Mouse (Mus musculus): Measurements from ENCODE around the gene Tdrd5.
"Not testable (repeated sequence)": the region's sequence is repeated elsewhere in the genome, so short reads cannot be mapped to it uniquely, and the experiment has no call there.

Gene Tdrd5

GRCm38 (mm10) chr1:156302911-156303749, at the start of gene Tdrd5:
Gene Tdrd5 (minus strand): TSS chr1:156303664.
- peak; percentile 4 to 18 for DNase-seq

GRCm38 (mm10) chr1:156352466-156352865, 49.0 kb upstream of the Tdrd5 start:
- DNase-seq = no peak

- DNase-seq = no peak
These were observed 47.0 kb upstream of the Tdrd5 start for GRCm38 (mm10) chr1:156350441-156350840.

- no peak for DNase-seq
These were observed 45.6 kb upstream of the Tdrd5 start for GRCm38 (mm10) chr1:156349031-156349430.

- no peak for DNase-seq
These were observed 42.2 kb upstream of the Tdrd5 start for GRCm38 (mm10) chr1:156345633-156346032.

- DNase-seq = no peak
These were observed 41.0 kb upstream of the Tdrd5 start for GRCm38 (mm10) chr1:156344433-156344832.

- no peak for DNase-seq
These were observed 37.4 kb upstream of the Tdrd5 start for GRCm38 (mm10) chr1:156340847-156341246.

- DNase-seq = no peak
These were observed 19.7 kb upstream of the Tdrd5 start for GRCm38 (mm10) chr1:156323126-156323525.

GRCm38 (mm10) chr1:156310630-156311029, 7.2 kb upstream of the Tdrd5 start, which contains the start of gene Nphs2:
Gene Nphs2 (plus strand): TSS chr1:156310727.
- DNase-seq = no peak

- no peak for DNase-seq
These were observed 5.1 kb upstream of the Tdrd5 start for GRCm38 (mm10) chr1:156308595-156308994.

GRCm38 (mm10) chr1:156290016-156290415, 13.4 kb downstream of the Tdrd5 start:
- DNase-seq = no peak

- not testable (repeated sequence) for DNase-seq
These were observed 14.3 kb downstream of the Tdrd5 start for GRCm38 (mm10) chr1:156289222-156289587.

- no peak for DNase-seq
These were observed 14.8 kb downstream of the Tdrd5 start for GRCm38 (mm10) chr1:156288556-156289221.

- DNase-seq = no peak
These were observed 17.9 kb downstream of the Tdrd5 start for GRCm38 (mm10) chr1:156285541-156285896.

GRCm38 (mm10) chr1:156284851-156285540, 18.5 kb downstream of the Tdrd5 start:
- DNase-seq = no peak

- DNase-seq = no peak
These were observed 19.3 kb downstream of the Tdrd5 start for GRCm38 (mm10) chr1:156284207-156284606.

- DNase-seq = no peak
These were observed 23.3 kb downstream of the Tdrd5 start for GRCm38 (mm10) chr1:156280131-156280530.

GRCm38 (mm10) chr1:156273647-156274046, 29.8 kb downstream of the Tdrd5 start:
- DNase-seq = no peak

- no peak for DNase-seq
These were observed 31.8 kb downstream of the Tdrd5 start for GRCm38 (mm10) chr1:156271654-156272053.

GRCm38 (mm10) chr1:156270471-156270870, 33.0 kb downstream of the Tdrd5 start:
- no peak for DNase-seq

- DNase-seq = not testable (repeated sequence)
These were observed 34.9 kb downstream of the Tdrd5 start for GRCm38 (mm10) chr1:156268546-156268945.

- DNase-seq = no peak
These were observed 39.5 kb downstream of the Tdrd5 start for GRCm38 (mm10) chr1:156263946-156264345.

- DNase-seq = peak; percentile 45 to 69
These were observed 40.1 kb downstream of the Tdrd5 start for GRCm38 (mm10) chr1:156263352-156263751.

GRCm38 (mm10) chr1:156254866-156255265, 48.6 kb downstream of the Tdrd5 start:
- DNase-seq = no peak
